Mouse (Mus musculus): ENCODE measurements around the gene Acaca. TPM values are rescaled to one million over a fixed set of nuclear protein-coding genes. Genes with fewer than 3 reads are reported as not detected.

Gene Acaca
- 100 to 1,000 TPM in 15 of 26 experiments, 10 to 100 TPM in 11; 30.0 to 142 (median 106) TPM for total RNA-seq (2018; cell fraction: chromatin; rRNA removed)
- 10 to 100 TPM; 12.0 to 25.5 (median 21.3) TPM for total RNA-seq (2018; cell fraction: cytosol; rRNA removed)
- total RNA-seq (2018; cell fraction: nucleus; rRNA removed) = 10 to 100 TPM; 17.6 to 79.5 (median 38.8) TPM
- polyA plus RNA-seq (2018) = 10.9 to 20.1 TPM (median 11.1 TPM) in 3 replicates

- Histone ChIP-seq H3K4me3 (ENCODE audit: inconsistent target) (peak within 1 kb of the TSS; percentile 65), H3K27ac (no peak within 1 kb of the TSS), H3K79me2 (ENCODE audit: inconsistent target) (no peaks in the 10 kb centered on the region), H3K36me3 (ENCODE audit: inconsistent target) (0 out of 2 replicates have a peak, but pooled peaks cover 5% of the 10 kb centered on the region)
- WGBS (ENCODE audit: missing documents) = under 1% methylated on average over 58 of the region's 83 CpGs
Observed at GRCm38 (mm10) chr11:84128943-84129798, at the start of gene Acaca, which contains the start of gene Tada2a. TSS of gene Acaca (plus strand) at chr11:84129672. TSS of gene Tada2a (minus strand) at chr11:84129600.

- Histone ChIP-seq H3K27ac (no peak overlapping the region), H3K79me2 (ENCODE audit: inconsistent target) (no peaks in the 10 kb centered on the region), H3K36me3 (ENCODE audit: inconsistent target) (0 out of 2 replicates have a peak, but pooled peaks cover 5% of the 10 kb centered on the region), H3K4me3 (ENCODE audit: inconsistent target) (no peak overlapping the region)
- 82% methylated on average over 4 of the region's 4 CpGs for WGBS (ENCODE audit: missing documents)
Observed at GRCm38 (mm10) chr11:84079887-84080286, 49.6 kb upstream of the Acaca start.

DNA sequence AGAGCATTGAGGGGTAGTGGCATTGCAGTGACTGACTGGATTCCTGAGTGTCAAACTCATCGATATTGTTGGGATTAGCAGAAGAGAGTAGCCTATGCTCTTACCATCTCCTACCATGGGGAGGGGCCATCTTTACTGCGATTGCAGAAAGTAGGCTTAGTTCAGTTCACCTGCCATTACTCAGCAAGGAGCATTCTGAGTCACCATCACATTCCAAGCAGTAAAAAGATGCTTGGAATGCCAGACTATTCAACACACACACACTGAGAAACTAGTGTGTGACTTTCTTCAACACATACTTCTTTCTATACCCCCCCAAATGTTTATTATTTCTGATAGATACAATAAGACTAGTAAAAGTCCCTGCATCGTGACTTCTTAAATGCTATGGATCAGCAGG, 49.1 kb upstream of the Acaca start:
- no peak overlapping the region for H3K27ac ChIP-seq
- H3K4me3 ChIP-seq (ENCODE audit: inconsistent target) = no peak overlapping the region
- H3K79me2 ChIP-seq (ENCODE audit: inconsistent target) = no peaks in the 10 kb centered on the region
- 100% methylated on average over 3 of the region's 3 CpGs for WGBS (ENCODE audit: missing documents)
- 0 out of 2 replicates have a peak, but pooled peaks cover 5% of the 10 kb centered on the region for H3K36me3 ChIP-seq (ENCODE audit: inconsistent target)

DNA sequence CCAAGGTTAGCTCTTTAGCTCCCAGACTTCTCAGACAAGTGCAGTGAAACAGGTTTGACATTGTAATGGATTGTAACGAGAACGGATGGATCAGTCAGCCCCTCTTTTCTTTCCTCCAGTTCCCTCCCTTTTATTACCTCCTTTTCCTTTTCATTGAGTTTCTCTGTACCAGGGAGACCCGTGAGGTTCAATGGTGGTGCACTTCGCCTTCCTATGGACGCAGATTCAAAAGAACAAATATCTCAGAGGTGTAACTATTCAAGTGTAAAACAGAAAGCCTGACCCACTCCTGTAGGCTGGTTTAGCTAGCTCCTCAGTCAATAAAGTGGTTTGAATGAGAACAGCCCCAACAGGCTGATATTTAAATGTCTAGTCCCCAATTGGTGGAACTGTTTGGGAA, 47.6 kb upstream of the Acaca start:
- H3K27ac ChIP-seq = no peak overlapping the region
- H3K4me3 ChIP-seq (ENCODE audit: inconsistent target) = no peak overlapping the region
- WGBS (ENCODE audit: missing documents) = 95% methylated on average over 5 of the region's 5 CpGs
- 0 out of 2 replicates have a peak, but pooled peaks cover 5% of the 10 kb centered on the region for H3K36me3 ChIP-seq (ENCODE audit: inconsistent target)
- H3K79me2 ChIP-seq (ENCODE audit: inconsistent target) = no peaks in the 10 kb centered on the region

DNA sequence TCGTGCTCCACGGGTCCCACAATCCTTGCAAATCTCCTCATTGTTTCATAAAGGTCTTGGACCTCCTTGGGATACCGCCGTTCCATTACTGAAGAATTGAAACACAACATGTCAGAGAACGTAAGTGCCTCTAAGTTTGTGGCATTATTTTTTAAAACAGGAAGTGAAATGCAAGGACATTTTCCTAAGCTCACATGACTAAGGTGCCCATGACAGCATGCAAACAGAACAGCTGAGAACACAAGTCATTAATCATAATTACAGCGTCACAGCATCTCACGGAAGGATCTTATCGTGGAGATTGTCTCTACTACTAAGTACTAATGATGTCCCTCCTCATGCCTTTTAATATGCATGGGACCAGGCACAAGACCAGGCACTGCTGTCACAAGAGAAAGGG, 38.9 kb upstream of the Acaca start:
- Histone ChIP-seq H3K79me2 (ENCODE audit: inconsistent target) (no peaks in the 10 kb centered on the region), H3K36me3 (ENCODE audit: inconsistent target) (no peaks in the 10 kb centered on the region), H3K4me3 (ENCODE audit: inconsistent target) (no peak overlapping the region), H3K27ac (no peak overlapping the region)
- 88% methylated on average over 8 of the region's 8 CpGs for WGBS (ENCODE audit: missing documents)

GRCm38 (mm10) chr11:84095084-84095483, 34.4 kb upstream of the Acaca start:
- Histone ChIP-seq H3K4me3 (ENCODE audit: inconsistent target) (no peak overlapping the region), H3K27ac (no peak overlapping the region), H3K36me3 (ENCODE audit: inconsistent target) (no peaks in the 10 kb centered on the region), H3K79me2 (ENCODE audit: inconsistent target) (no peaks in the 10 kb centered on the region)
- WGBS (ENCODE audit: missing documents) = 96% methylated on average over 3 of the region's 4 CpGs

DNA sequence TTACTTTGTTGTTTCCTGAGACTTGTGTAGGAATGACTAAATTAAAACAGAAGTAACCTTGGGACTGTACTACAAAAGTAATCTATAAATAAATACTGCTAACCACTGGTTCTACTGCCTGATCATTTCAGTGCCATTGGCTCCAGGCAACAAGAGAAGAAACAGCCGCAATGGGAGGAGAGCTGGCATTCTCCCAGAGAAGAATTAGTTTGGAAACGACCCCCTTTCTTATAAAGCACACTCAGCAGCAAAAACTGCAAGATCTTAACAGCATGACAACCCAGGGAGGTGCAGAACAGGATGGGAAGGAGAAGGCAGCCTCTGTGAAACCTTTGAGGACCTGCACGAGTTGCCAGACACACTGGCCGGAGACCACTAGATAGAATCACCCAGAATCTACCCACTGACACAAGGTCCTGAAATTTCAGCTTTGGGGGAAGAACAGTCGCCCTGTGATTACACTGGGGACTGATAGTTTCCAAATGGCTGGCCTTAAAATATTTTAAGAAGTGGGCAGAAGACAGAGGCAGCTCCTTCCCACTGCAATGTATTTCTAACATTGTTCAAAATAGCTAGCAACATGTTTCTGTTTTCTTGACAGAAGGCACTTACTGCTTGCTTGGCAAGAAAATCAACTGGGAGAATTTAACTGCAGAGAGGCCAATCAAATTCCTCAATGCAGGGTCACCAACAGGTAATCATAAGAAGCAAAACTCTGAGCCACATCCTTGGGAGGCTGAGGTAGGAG, 32.0 kb upstream of the Acaca start:
- no peak overlapping the region for H3K27ac ChIP-seq
- 88% methylated on average over 5 of the region's 5 CpGs for WGBS (ENCODE audit: missing documents)
- H3K79me2 ChIP-seq (ENCODE audit: inconsistent target) = no peaks in the 10 kb centered on the region
- no peak overlapping the region for H3K4me3 ChIP-seq (ENCODE audit: inconsistent target)
- H3K36me3 ChIP-seq (ENCODE audit: inconsistent target) = no peaks in the 10 kb centered on the region

DNA sequence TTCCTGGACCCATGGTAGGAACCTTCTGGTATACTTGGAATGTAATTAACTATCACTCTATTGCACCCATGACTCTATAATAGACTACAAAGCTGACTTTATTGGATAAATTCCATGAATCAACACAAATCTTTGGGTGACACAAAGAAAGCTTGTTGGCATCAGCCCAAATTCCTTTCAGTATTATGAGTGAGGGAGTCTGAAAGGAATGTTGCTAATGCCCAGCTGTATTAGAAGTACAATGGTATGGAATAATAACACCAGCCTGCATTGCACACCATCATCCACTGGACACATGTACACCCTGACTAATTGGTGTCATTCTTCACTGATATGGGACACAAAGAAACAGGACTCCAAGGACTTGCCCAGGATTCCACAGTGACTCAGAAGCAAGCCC, 28.3 kb upstream of the Acaca start:
- Histone ChIP-seq H3K4me3 (ENCODE audit: inconsistent target) (no peak overlapping the region), H3K36me3 (ENCODE audit: inconsistent target) (no peaks in the 10 kb centered on the region), H3K79me2 (ENCODE audit: inconsistent target) (no peaks in the 10 kb centered on the region), H3K27ac (no peak overlapping the region)

- no peak overlapping the region for H3K27ac ChIP-seq
- 0 out of 2 replicates have a peak, but pooled peaks cover 7% of the 10 kb centered on the region for H3K36me3 ChIP-seq (ENCODE audit: inconsistent target)
- WGBS (ENCODE audit: missing documents) = 95% methylated on average over 6 of the region's 6 CpGs
- H3K79me2 ChIP-seq (ENCODE audit: inconsistent target) = no peaks in the 10 kb centered on the region
- no peak overlapping the region for H3K4me3 ChIP-seq (ENCODE audit: inconsistent target)
Observed at GRCm38 (mm10) chr11:84104036-84104435, 25.4 kb upstream of the Acaca start.

GRCm38 (mm10) chr11:84107137-84107536, 22.3 kb upstream of the Acaca start:
- Histone ChIP-seq H3K79me2 (ENCODE audit: inconsistent target) (no peaks in the 10 kb centered on the region), H3K36me3 (ENCODE audit: inconsistent target) (0 out of 2 replicates have a peak, but pooled peaks cover 7% of the 10 kb centered on the region), H3K4me3 (ENCODE audit: inconsistent target) (no peak overlapping the region), H3K27ac (no peak overlapping the region)
- WGBS (ENCODE audit: missing documents) = 62% methylated on average over 2 of the region's 2 CpGs

GRCm38 (mm10) chr11:84113623-84114022, 15.8 kb upstream of the Acaca start:
- H3K36me3 ChIP-seq (ENCODE audit: inconsistent target) = 0 out of 2 replicates have a peak, but pooled peaks cover 1% of the 10 kb centered on the region
- no peak overlapping the region for H3K4me3 ChIP-seq (ENCODE audit: inconsistent target)
- no peak overlapping the region for H3K27ac ChIP-seq
- no peaks in the 10 kb centered on the region for H3K79me2 ChIP-seq (ENCODE audit: inconsistent target)
- WGBS (ENCODE audit: missing documents) = 91% methylated on average over 5 of the region's 5 CpGs

- WGBS (ENCODE audit: missing documents) = 89% methylated on average over 9 of the region's 9 CpGs
- no peaks in the 10 kb centered on the region for H3K79me2 ChIP-seq (ENCODE audit: inconsistent target)
- H3K36me3 ChIP-seq (ENCODE audit: inconsistent target) = peaks cover 3% of the 10 kb centered on the region; the same call in 1 of the 2 replicates
- H3K27ac ChIP-seq = no peak overlapping the region
- H3K4me3 ChIP-seq (ENCODE audit: inconsistent target) = no peak overlapping the region
Observed at GRCm38 (mm10) chr11:84115646-84116045, 13.8 kb upstream of the Acaca start.

DNA sequence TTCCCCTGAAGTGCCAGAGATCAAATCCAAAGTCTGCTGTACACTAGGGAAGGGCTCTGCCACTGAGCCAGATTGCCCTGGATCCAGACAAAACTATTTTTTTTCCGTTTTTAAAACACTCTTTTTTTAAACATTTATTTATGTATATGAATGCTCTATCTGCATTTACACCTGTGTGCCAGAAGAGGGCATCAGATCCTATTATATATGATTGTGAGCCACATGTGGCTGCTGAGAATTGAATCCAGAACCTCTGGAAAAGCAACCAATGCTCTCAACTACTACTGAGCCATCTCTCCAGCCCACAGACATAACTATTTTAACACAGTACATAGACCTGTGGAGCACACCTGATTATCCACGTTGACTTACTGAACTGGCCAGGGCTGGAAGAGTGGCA, 13.3 kb upstream of the Acaca start:
- Histone ChIP-seq H3K27ac (no peak overlapping the region), H3K4me3 (ENCODE audit: inconsistent target) (no peak overlapping the region), H3K36me3 (ENCODE audit: inconsistent target) (peaks cover 3% of the 10 kb centered on the region; the same call in 1 of the 2 replicates), H3K79me2 (ENCODE audit: inconsistent target) (no peaks in the 10 kb centered on the region)
- 88% methylated on average over 2 of the region's 2 CpGs for WGBS (ENCODE audit: missing documents)

- Histone ChIP-seq H3K79me2 (ENCODE audit: inconsistent target) (no peaks in the 10 kb centered on the region), H3K4me3 (ENCODE audit: inconsistent target) (no peak overlapping the region), H3K36me3 (ENCODE audit: inconsistent target) (peaks cover 3% of the 10 kb centered on the region; the same call in 1 of the 2 replicates), H3K27ac (no peak overlapping the region)
- WGBS (ENCODE audit: missing documents) = 75% methylated on average over 4 of the region's 4 CpGs
Observed at GRCm38 (mm10) chr11:84117431-84117830, 12.0 kb upstream of the Acaca start.

Data from macrophage (primary cell).